Mouse (Mus musculus): Measurements from ENCODE around the gene Polm.

- TF ChIP-seq CTCF (IDR thresholded peaks at IDR 0.05; ENCODE audit: low read depth, low read length) (no peak), POLR2A (IDR thresholded peaks at IDR 0.05; ENCODE audit: extremely low read depth, insufficient read depth, low read length) (no peak)
Observed at GRCm38 (mm10) chr11:5795290-5795689, 42.5 kb downstream of the Polm start.

Measured in liver, adult 2 months (tissue).